Mouse (Mus musculus) liver, adult 2 months (tissue): ENCODE data around the gene Ltb4r1. TPM values are rescaled to one million over a fixed set of nuclear protein-coding genes. Genes with fewer than 3 reads are reported as not detected.
A peak's percentile ranks its signal among the peaks of the same experiment; 100 is the strongest.

Source experiments
- DNase-seq: peaks from one replicate; pipeline ENCODE4 v3.0.0-alpha.2; 2011; ENCODE audit warnings: low read depth, low spot score; ENCODE audit errors: extremely low read depth
- H3K27ac ChIP-seq: fragments of 200-500 bp; replicated peaks from 2 replicates; pipeline ENCODE4 v1.5.1; 2012; ENCODE audit warnings: low read depth, mild to moderate bottlenecking, control low read depth, inconsistent platforms, low read length; ENCODE audit not compliant: insufficient read depth
- H3K27me3 ChIP-seq: fragments of 200-500 bp; 2 replicates; pipeline ENCODE4 v1.6.1; 2012; ENCODE audit warnings: mild to moderate bottlenecking, moderate library complexity, low read length, inconsistent platforms; ENCODE audit not compliant: control insufficient read depth, insufficient read depth
- H3K36me3 ChIP-seq: fragments of 200-500 bp; 2 replicates; pipeline ENCODE4 v1.6.1; 2012; ENCODE audit warnings: low read length, inconsistent platforms; ENCODE audit not compliant: control insufficient read depth, insufficient read depth
- H3K4me1 ChIP-seq: fragments of 200-500 bp; 2 replicates; pipeline ENCODE4 v1.6.1; 2011; ENCODE audit warnings: low read length; ENCODE audit not compliant: control insufficient read depth, insufficient read depth
- H3K4me3 ChIP-seq: fragments of 200-500 bp; 2 replicates; pipeline ENCODE4 v1.5.1; 2011; ENCODE audit warnings: low read depth, mild to moderate bottlenecking, control low read depth, low read length, moderate library complexity; ENCODE audit not compliant: insufficient read depth
- H3K79me2 ChIP-seq: fragments of 200-500 bp; 2 replicates; pipeline ENCODE4 v1.6.1; 2012; ENCODE audit warnings: inconsistent platforms, mild to moderate bottlenecking, low read length, moderate library complexity; ENCODE audit not compliant: control insufficient read depth, insufficient read depth
- H3K9ac ChIP-seq: fragments of 200-500 bp; 2 replicates; pipeline ENCODE4 v1.6.1; 2012; ENCODE audit warnings: low read depth, mild to moderate bottlenecking, control low read depth, inconsistent platforms, low read length
- CTCF ChIP-seq: fragments of 200-500 bp; IDR thresholded peaks from 2 replicates; pipeline ENCODE4 v1.5.1; 2011; ENCODE audit warnings: low read depth, low read length, control low read depth
- POLR2A ChIP-seq: fragments of 200-500 bp; IDR thresholded peaks from 2 replicates; pipeline ENCODE4 v1.6.1; 2011; ENCODE audit warnings: low read length, control low read depth; ENCODE audit not compliant: insufficient read depth; ENCODE audit errors: extremely low read depth
- WGBS: fragments of 180-500 bp; shearing (Covaris S2); methylation state at CpG from one replicate; pipeline ENCODE4 v1.1.7; 2018; 5-methylcytosine and 5-hydroxymethylcytosine counted together
- polyA plus RNA-seq: library from polyadenylated mRNA; depleted of rRNA; stranded (reverse); fragments of >200 nt; gene quantifications from 2 replicates; pipeline ENCODE4 v1.2.3, GENCODE M21; 2012
- total RNA-seq: library from RNA; depleted of rRNA; stranded (reverse); fragments of >200 nt; gene quantifications from 2 replicates; pipeline ENCODE4 v1.2.3, GENCODE M21; 2014

The Ltb4r1 gene
- total and polyA plus RNA-seq, 2 experiments, result 0.28 to 1.4 TPM

- WGBS, result 16% methylated on average over 77 of the region's 77 CpGs
- Histone ChIP-seq H3K9ac (peak overlapping the region; percentile 48), H3K27ac (no peak overlapping the region), H3K27me3 (peaks cover 7% of the 10 kb centered on the region; the same call in 1 of the 2 replicates), H3K79me2 (no peaks in the 10 kb centered on the region), H3K4me3 (peak overlapping the region; percentile 49; the same call in 1 of the 2 replicates), H3K4me1 (peaks cover 2% of the 10 kb centered on the region; the same call in 1 of the 2 replicates), H3K36me3 (no peaks in the 10 kb centered on the region)
- TF ChIP-seq CTCF (peak; percentile 17; the same call in 1 of the 2 replicates), POLR2A (no peak)
- DNase-seq, result no peak
Measured at GRCm38 (mm10) chr14:55762001-55762821, 3.6 kb upstream of the Ltb4r1 start.

GRCm38 (mm10) chr14:55763166-55763565 lies 2.6 kb upstream of the Ltb4r1 start:
- H3K36me3 ChIP-seq, result no peaks in the 10 kb centered on the region
- no peak overlapping the region for H3K27ac ChIP-seq
- H3K9ac ChIP-seq, result no peak overlapping the region
- H3K27me3 ChIP-seq, result peaks cover 7% of the 10 kb centered on the region; the same call in 1 of the 2 replicates
- H3K79me2 ChIP-seq, result no peaks in the 10 kb centered on the region
- H3K4me3 ChIP-seq, result no peak overlapping the region
- no peak for DNase-seq
- TF ChIP-seq CTCF, result no peak
- TF ChIP-seq POLR2A, result no peak
- WGBS, result 52% methylated on average over 7 of the region's 7 CpGs
- H3K4me1 ChIP-seq, result peaks cover 7% of the 10 kb centered on the region; the same call in 1 of the 2 replicates

- peak; percentile 39 for DNase-seq
- H3K4me1 ChIP-seq, result 0 out of 2 replicates have a peak, but pooled peaks cover 6% of the 10 kb centered on the region
- no peaks in the 10 kb centered on the region for H3K79me2 ChIP-seq
- peak overlapping the region; percentile 19 for H3K9ac ChIP-seq
- peak overlapping the region; percentile 42; the same call in 1 of the 2 replicates for H3K4me3 ChIP-seq
- H3K27ac ChIP-seq, result no peak overlapping the region
- H3K36me3 ChIP-seq, result no peaks in the 10 kb centered on the region
- 0 out of 2 replicates have a peak, but pooled peaks cover 2% of the 10 kb centered on the region for H3K27me3 ChIP-seq
- TF ChIP-seq POLR2A, result no peak
- TF ChIP-seq CTCF, result peak; percentile 67
- 15% methylated on average over 52 of the region's 52 CpGs for WGBS
Measured at GRCm38 (mm10) chr14:55767519-55768414, 2.0 kb downstream of the Ltb4r1 start.

- 0 out of 2 replicates have a peak, but pooled peaks cover 6% of the 10 kb centered on the region for H3K4me1 ChIP-seq
- no peak overlapping the region for H3K9ac ChIP-seq
Measured at GRCm38 (mm10) chr14:55768555-55768954, 2.8 kb downstream of the Ltb4r1 start.

GRCm38 (mm10) chr14:55769087-55769703 lies 3.4 kb downstream of the Ltb4r1 start:
- no peaks in the 10 kb centered on the region for H3K36me3 ChIP-seq
- H3K4me1 ChIP-seq, result 0 out of 2 replicates have a peak, but pooled peaks cover 6% of the 10 kb centered on the region
- TF ChIP-seq POLR2A, result no peak
- no peak for TF ChIP-seq CTCF
- no peak overlapping the region for H3K4me3 ChIP-seq
- H3K27ac ChIP-seq, result no peak overlapping the region
- WGBS, result 75% methylated on average over 16 of the region's 16 CpGs
- DNase-seq, result no peak
- H3K27me3 ChIP-seq, result 0 out of 2 replicates have a peak, but pooled peaks cover 2% of the 10 kb centered on the region
- no peak overlapping the region for H3K9ac ChIP-seq
- H3K79me2 ChIP-seq, result no peaks in the 10 kb centered on the region

More at GRCm38 (mm10) chr14:55768555-55768954, 2.8 kb downstream of the Ltb4r1 start:
- no peak for TF ChIP-seq CTCF
- no peak for TF ChIP-seq POLR2A
- H3K79me2 ChIP-seq, result no peaks in the 10 kb centered on the region
- H3K4me3 ChIP-seq, result no peak overlapping the region
- WGBS, result 89% methylated on average over 6 of the region's 6 CpGs
- H3K27me3 ChIP-seq, result 0 out of 2 replicates have a peak, but pooled peaks cover 2% of the 10 kb centered on the region
- no peaks in the 10 kb centered on the region for H3K36me3 ChIP-seq
- DNase-seq, result no peak
- no peak overlapping the region for H3K27ac ChIP-seq
